Mouse (Mus musculus) liver, embryonic 14.5 days (tissue): ENCODE measurements around the gene Nufip1.

Experiments used
- CTCF ChIP-seq: IDR thresholded peaks from 2 replicates; pipeline ENCODE4 v1.5.1; 2016; ENCODE audit warnings: antibody characterized with exemption, low read depth, control low read depth
- EP300 ChIP-seq: IDR thresholded peaks from 2 replicates; pipeline ENCODE4 v1.6.1; 2016; ENCODE audit warnings: antibody characterized with exemption, low read depth

GRCm38 (mm10) chr14:76164904-76165755 is 54.4 kb downstream of the Nufip1 start:
- TF ChIP-seq CTCF (no peak), EP300 (no peak)
